Mouse (Mus musculus) lung, embryonic 16.5 days (tissue): ENCODE data around the gene Prrx1. TPM values are rescaled to one million over a fixed set of nuclear protein-coding genes. Genes with fewer than 3 reads are reported as not detected.
A peak's percentile ranks its signal among the peaks of the same experiment; 100 is the strongest.

Experiments used
- ATAC-seq: fragments of 200-750 bp; cut with Nextera tagmentation; 2 replicates; pipeline ENCODE4 v1.8.0; 2017; ENCODE audit warnings: low read depth, mild to moderate bottlenecking, moderate library complexity
- H3K27ac ChIP-seq: fragments of 300-500 bp; sonication (generic); 2 replicates; pipeline ENCODE4 v1.5.1; 2014; ENCODE audit warnings: mild to moderate bottlenecking, control low read depth, low read length
- H3K27me3 ChIP-seq: fragments of 300-500 bp; sonication (generic); 2 replicates; pipeline ENCODE4 v1.6.1; 2014; ENCODE audit warnings: low read depth, low read length, mixed read lengths; ENCODE audit not compliant: control insufficient read depth, insufficient read depth
- H3K36me3 ChIP-seq: fragments of 300-500 bp; sonication (generic); 2 replicates; pipeline ENCODE4 v1.6.1; 2014; ENCODE audit warnings: low read length; ENCODE audit not compliant: control insufficient read depth, insufficient read depth
- H3K4me1 ChIP-seq: fragments of 300-500 bp; sonication (generic); replicated peaks from 2 replicates; pipeline ENCODE4 v1.6.1; 2014; ENCODE audit warnings: low read length, mixed read lengths; ENCODE audit not compliant: control insufficient read depth, insufficient read depth
- H3K4me2 ChIP-seq: fragments of 300-500 bp; sonication (generic); 2 replicates; pipeline ENCODE4 v1.6.1; 2014; ENCODE audit warnings: low read depth, low read length, control low read depth
- H3K4me3 ChIP-seq: fragments of 300-500 bp; sonication (generic); 2 replicates; pipeline ENCODE4 v1.5.1; 2014; ENCODE audit warnings: mild to moderate bottlenecking, low read length, control low read depth
- H3K9ac ChIP-seq: fragments of 300-500 bp; sonication (generic); 2 replicates; pipeline ENCODE4 v1.6.1; 2014; ENCODE audit warnings: low read length, control low read depth
- H3K9me3 ChIP-seq: fragments of 300-500 bp; sonication (generic); 2 replicates; pipeline ENCODE4 v1.6.1; 2016; ENCODE audit warnings: low read length; ENCODE audit not compliant: control insufficient read depth
- WGBS: fragments of 180-500 bp; shearing (Covaris S2); extraction: QIAGEN DNeasy Blood & Tissue Kit; methylation state at CpG from one replicate; pipeline ENCODE4 v1.1.7; 2014; 5-methylcytosine and 5-hydroxymethylcytosine counted together
- polyA plus RNA-seq: library from polyadenylated mRNA; unstranded; fragments of >200 nt; fragmentation: Nextera tagmentation; extraction: Ambion mirVana; gene quantifications from 2 replicates; pipeline ENCODE4 v1.2.1, GENCODE M21; 2015

Gene Prrx1
- polyA plus RNA-seq, 1 experiment from 2014 or later, result 10.0 TPM

- Histone ChIP-seq H3K9ac (0 out of 2 replicates have a peak overlapping the region, but pooled peaks have one; percentile 40), H3K27me3 (peaks cover 37% of the 10 kb centered on the region), H3K4me3 (peak overlapping the region; percentile 63), H3K36me3 (no peaks in the 10 kb centered on the region), H3K4me2 (peak overlapping the region; percentile 88), H3K27ac (no peak overlapping the region), H3K4me1 (no peaks in the 10 kb centered on the region; the same call in 1 of the 2 replicates), H3K9me3 (no peaks in the 10 kb centered on the region)
- 4% methylated on average over 22 of the region's 23 CpGs for WGBS
- ATAC-seq, result no peak
Observed at GRCm38 (mm10) chr1:163314829-163315301, 1.4 kb upstream of the Prrx1 start.

- H3K9ac ChIP-seq, result 0 out of 2 replicates have a peak overlapping the region, but pooled peaks have one; percentile 13
- WGBS, result 1% methylated on average over 21 of the region's 21 CpGs
Observed at GRCm38 (mm10) chr1:163313921-163314725, 613 bp upstream of the Prrx1 start.

GRCm38 (mm10) chr1:163311861-163312811, 1.4 kb downstream of the Prrx1 start:
- under 1% methylated on average over 56 of the region's 59 CpGs for WGBS
- Histone ChIP-seq H3K4me3 (peak overlapping the region; percentile 63), H3K4me1 (no peaks in the 10 kb centered on the region; the same call in 1 of the 2 replicates), H3K4me2 (peak overlapping the region; percentile 88), H3K9me3 (no peaks in the 10 kb centered on the region), H3K27me3 (peaks cover 59% of the 10 kb centered on the region), H3K36me3 (no peaks in the 10 kb centered on the region), H3K9ac (peak overlapping the region; percentile 71), H3K27ac (peak overlapping the region; percentile 49; the same call in 1 of the 2 replicates)
- peak; percentile 85 for ATAC-seq

More at GRCm38 (mm10) chr1:163313921-163314725, 613 bp upstream of the Prrx1 start:
- Histone ChIP-seq H3K9me3 (no peaks in the 10 kb centered on the region), H3K36me3 (no peaks in the 10 kb centered on the region), H3K27me3 (peaks cover 44% of the 10 kb centered on the region), H3K4me3 (peak overlapping the region; percentile 63), H3K4me2 (peak overlapping the region; percentile 88), H3K27ac (peak overlapping the region; percentile 36; the same call in 1 of the 2 replicates), H3K4me1 (no peaks in the 10 kb centered on the region; the same call in 1 of the 2 replicates)
- ATAC-seq, result peak; percentile 44

GRCm38 (mm10) chr1:163311006-163311836, 2.3 kb downstream of the Prrx1 start:
- H3K4me2 ChIP-seq, result peak overlapping the region; percentile 88
- no peak for ATAC-seq
- H3K9me3 ChIP-seq, result no peaks in the 10 kb centered on the region
- H3K4me1 ChIP-seq, result no peaks in the 10 kb centered on the region; the same call in 1 of the 2 replicates
- H3K4me3 ChIP-seq, result peak overlapping the region; percentile 63
- WGBS, result 26% methylated on average over 13 of the region's 13 CpGs
- H3K27ac ChIP-seq, result no peak overlapping the region
- peaks cover 59% of the 10 kb centered on the region for H3K27me3 ChIP-seq
- H3K9ac ChIP-seq, result peak overlapping the region; percentile 71
- no peaks in the 10 kb centered on the region for H3K36me3 ChIP-seq

GRCm38 (mm10) chr1:163310023-163310754, 3.3 kb downstream of the Prrx1 start:
- Histone ChIP-seq H3K4me3 (peak overlapping the region; percentile 8; the same call in 1 of the 2 replicates), H3K27ac (no peak overlapping the region), H3K9ac (no peak overlapping the region), H3K27me3 (peaks cover 55% of the 10 kb centered on the region), H3K4me1 (no peaks in the 10 kb centered on the region; the same call in 1 of the 2 replicates), H3K4me2 (0 out of 2 replicates have a peak overlapping the region, but pooled peaks have one; percentile 13), H3K9me3 (no peaks in the 10 kb centered on the region), H3K36me3 (no peaks in the 10 kb centered on the region)
- WGBS, result 37% methylated on average over 8 of the region's 8 CpGs
- ATAC-seq, result no peak

GRCm38 (mm10) chr1:163309466-163309865, 4.0 kb downstream of the Prrx1 start:
- Histone ChIP-seq H3K27ac (no peak overlapping the region), H3K9ac (no peak overlapping the region), H3K4me2 (no peak overlapping the region), H3K27me3 (peaks cover 54% of the 10 kb centered on the region), H3K9me3 (no peaks in the 10 kb centered on the region), H3K4me3 (no peak overlapping the region), H3K36me3 (no peaks in the 10 kb centered on the region), H3K4me1 (no peaks in the 10 kb centered on the region)
- no peak for ATAC-seq
- WGBS, result 47% methylated on average over 2 of the region's 2 CpGs

- Histone ChIP-seq H3K9ac (no peak overlapping the region), H3K36me3 (no peaks in the 10 kb centered on the region), H3K4me1 (no peaks in the 10 kb centered on the region), H3K4me3 (peak overlapping the region; percentile 18; the same call in 1 of the 2 replicates), H3K27me3 (peaks cover 51% of the 10 kb centered on the region), H3K27ac (no peak overlapping the region), H3K4me2 (peak overlapping the region; percentile 40), H3K9me3 (no peaks in the 10 kb centered on the region)
- 24% methylated on average over 24 of the region's 24 CpGs for WGBS
- ATAC-seq, result no peak
Observed at GRCm38 (mm10) chr1:163308631-163309030, 4.9 kb downstream of the Prrx1 start.

- Histone ChIP-seq H3K4me3 (no peak overlapping the region), H3K4me2 (no peak overlapping the region), H3K27me3 (peaks cover 49% of the 10 kb centered on the region), H3K4me1 (no peaks in the 10 kb centered on the region), H3K36me3 (no peaks in the 10 kb centered on the region), H3K9ac (no peak overlapping the region), H3K9me3 (no peaks in the 10 kb centered on the region), H3K27ac (no peak overlapping the region)
- 56% methylated on average over 11 of the region's 11 CpGs for WGBS
- no peak for ATAC-seq
Observed at GRCm38 (mm10) chr1:163307706-163308105, 5.8 kb downstream of the Prrx1 start.
